Mouse (Mus musculus) cortical plate, adult 2 months (tissue): ENCODE data around the gene Gba2.

Experiments
- CTCF ChIP-seq: fragments of 200-500 bp; IDR thresholded peaks from 2 replicates; pipeline ENCODE4 v1.5.1; 2011; ENCODE audit warnings: mild to moderate bottlenecking, control low read depth, low read length; ENCODE audit not compliant: insufficient read depth; ENCODE audit errors: extremely low read depth
- POLR2A ChIP-seq: fragments of 200-500 bp; IDR thresholded peaks from 2 replicates; pipeline ENCODE4 v1.6.1; 2011; ENCODE audit warnings: mild to moderate bottlenecking, low read length, control low read depth; ENCODE audit not compliant: insufficient read depth; ENCODE audit errors: extremely low read depth

- no peak for TF ChIP-seq CTCF
- TF ChIP-seq POLR2A: no peak
Measured at GRCm38 (mm10) chr4:43535628-43536027, 43.0 kb downstream of the Gba2 start.
